Mouse (Mus musculus): ENCODE measurements around the gene Ncam2. TPM values are rescaled to one million over a fixed set of nuclear protein-coding genes. Genes with fewer than 3 reads are reported as not detected.

Gene Ncam2
- polyA plus RNA-seq, 1 experiment = 0.31 TPM

GRCm38 (mm10) chr16:81224253-81224652 is 23.8 kb downstream of the Ncam2 start:
- no peaks in the 10 kb centered on the region for H3K27me3 ChIP-seq (replicated peaks; ENCODE audit: control insufficient read depth, insufficient read depth, low read length)
- H3K36me3 ChIP-seq (ENCODE audit: control insufficient read depth, insufficient read depth, low read length) = no peaks in the 10 kb centered on the region
- no peak for DNase-seq
- no peak overlapping the region for H3K4me3 ChIP-seq (ENCODE audit: insufficient read depth, low read depth, low read length)
- TF ChIP-seq POLR2A (IDR thresholded peaks at IDR 0.05; ENCODE audit: low read depth, low read length) (no peak), CTCF (conservative IDR thresholded peaks at IDR 0.05; ENCODE audit: insufficient read depth, insufficient read length, low read depth, low read length) (no peak)
- H3K27ac ChIP-seq (ENCODE audit: insufficient read depth, low read depth, low read length) = no peak overlapping the region
- no peaks in the 10 kb centered on the region for H3K4me1 ChIP-seq (ENCODE audit: control insufficient read depth, insufficient read depth, low read length)

GRCm38 (mm10) chr16:81254875-81255274 is 54.4 kb downstream of the Ncam2 start:
- H3K27ac ChIP-seq (ENCODE audit: insufficient read depth, low read depth, low read length) = no peak overlapping the region

GRCm38 (mm10) chr16:81260429-81260828 is 59.9 kb downstream of the Ncam2 start:
- Histone ChIP-seq H3K27ac (ENCODE audit: insufficient read depth, low read depth, low read length) (no peak overlapping the region), H3K36me3 (ENCODE audit: control insufficient read depth, insufficient read depth, low read length) (no peaks in the 10 kb centered on the region), H3K4me1 (ENCODE audit: control insufficient read depth, insufficient read depth, low read length) (no peaks in the 10 kb centered on the region), H3K27me3 (replicated peaks; ENCODE audit: control insufficient read depth, insufficient read depth, low read length) (no peaks in the 10 kb centered on the region), H3K4me3 (ENCODE audit: insufficient read depth, low read depth, low read length) (no peak overlapping the region)
- DNase-seq = no peak
- no peak for TF ChIP-seq CTCF (conservative IDR thresholded peaks at IDR 0.05; ENCODE audit: insufficient read depth, insufficient read length, low read depth, low read length)
- 91% methylated on average over 2 of the region's 2 CpGs for WGBS

More at GRCm38 (mm10) chr16:81254875-81255274, 54.4 kb downstream of the Ncam2 start:
- Histone ChIP-seq H3K4me1 (ENCODE audit: control insufficient read depth, insufficient read depth, low read length) (no peaks in the 10 kb centered on the region), H3K36me3 (ENCODE audit: control insufficient read depth, insufficient read depth, low read length) (no peaks in the 10 kb centered on the region), H3K4me3 (ENCODE audit: insufficient read depth, low read depth, low read length) (no peak overlapping the region), H3K27me3 (replicated peaks; ENCODE audit: control insufficient read depth, insufficient read depth, low read length) (no peaks in the 10 kb centered on the region)
- TF ChIP-seq POLR2A (IDR thresholded peaks at IDR 0.05; ENCODE audit: low read depth, low read length) (no peak), CTCF (conservative IDR thresholded peaks at IDR 0.05; ENCODE audit: insufficient read depth, insufficient read length, low read depth, low read length) (no peak)
- DNase-seq = no peak

GRCm38 (mm10) chr16:81273597-81274360 is 73.3 kb downstream of the Ncam2 start:
- H3K27ac ChIP-seq (ENCODE audit: insufficient read depth, low read depth, low read length) = no peak overlapping the region
- no peak overlapping the region for H3K4me3 ChIP-seq (ENCODE audit: insufficient read depth, low read depth, low read length)
- no peaks in the 10 kb centered on the region for H3K4me1 ChIP-seq (ENCODE audit: control insufficient read depth, insufficient read depth, low read length)
- WGBS = 84% methylated on average over 2 of the region's 2 CpGs
- no peaks in the 10 kb centered on the region for H3K36me3 ChIP-seq (ENCODE audit: control insufficient read depth, insufficient read depth, low read length)
- TF ChIP-seq CTCF (conservative IDR thresholded peaks at IDR 0.05; ENCODE audit: insufficient read depth, insufficient read length, low read depth, low read length) (no peak), POLR2A (IDR thresholded peaks at IDR 0.05; ENCODE audit: low read depth, low read length) (no peak)
- DNase-seq = no peak
- no peaks in the 10 kb centered on the region for H3K27me3 ChIP-seq (replicated peaks; ENCODE audit: control insufficient read depth, insufficient read depth, low read length)

GRCm38 (mm10) chr16:81284241-81284640 is 83.7 kb downstream of the Ncam2 start:
- TF ChIP-seq POLR2A (IDR thresholded peaks at IDR 0.05; ENCODE audit: low read depth, low read length) (no peak), CTCF (conservative IDR thresholded peaks at IDR 0.05; ENCODE audit: insufficient read depth, insufficient read length, low read depth, low read length) (no peak)
- 38% methylated on average over 5 of the region's 5 CpGs for WGBS
- no peak overlapping the region for H3K27ac ChIP-seq (ENCODE audit: insufficient read depth, low read depth, low read length)
- H3K4me1 ChIP-seq (ENCODE audit: control insufficient read depth, insufficient read depth, low read length) = no peaks in the 10 kb centered on the region
- peak; percentile 44 for DNase-seq
- no peaks in the 10 kb centered on the region for H3K36me3 ChIP-seq (ENCODE audit: control insufficient read depth, insufficient read depth, low read length)
- H3K27me3 ChIP-seq (replicated peaks; ENCODE audit: control insufficient read depth, insufficient read depth, low read length) = no peaks in the 10 kb centered on the region
- no peak overlapping the region for H3K4me3 ChIP-seq (ENCODE audit: insufficient read depth, low read depth, low read length)

GRCm38 (mm10) chr16:81284859-81285837 is 84.7 kb downstream of the Ncam2 start:
- H3K4me1 ChIP-seq (ENCODE audit: control insufficient read depth, insufficient read depth, low read length) = no peaks in the 10 kb centered on the region
- no peak overlapping the region for H3K4me3 ChIP-seq (ENCODE audit: insufficient read depth, low read depth, low read length)
- no peaks in the 10 kb centered on the region for H3K36me3 ChIP-seq (ENCODE audit: control insufficient read depth, insufficient read depth, low read length)
- TF ChIP-seq CTCF (conservative IDR thresholded peaks at IDR 0.05; ENCODE audit: insufficient read depth, insufficient read length, low read depth, low read length) (no peak), POLR2A (IDR thresholded peaks at IDR 0.05; ENCODE audit: low read depth, low read length) (no peak)
- H3K27ac ChIP-seq (ENCODE audit: insufficient read depth, low read depth, low read length) = no peak overlapping the region
- DNase-seq = no peak
- no peaks in the 10 kb centered on the region for H3K27me3 ChIP-seq (replicated peaks; ENCODE audit: control insufficient read depth, insufficient read depth, low read length)
- 74% methylated on average over 7 of the region's 7 CpGs for WGBS

GRCm38 (mm10) chr16:81285882-81286281 is 85.4 kb downstream of the Ncam2 start:
- no peaks in the 10 kb centered on the region for H3K27me3 ChIP-seq (replicated peaks; ENCODE audit: control insufficient read depth, insufficient read depth, low read length)
- no peak overlapping the region for H3K27ac ChIP-seq (ENCODE audit: insufficient read depth, low read depth, low read length)
- no peak for TF ChIP-seq CTCF (conservative IDR thresholded peaks at IDR 0.05; ENCODE audit: insufficient read depth, insufficient read length, low read depth, low read length)
- TF ChIP-seq POLR2A (IDR thresholded peaks at IDR 0.05; ENCODE audit: low read depth, low read length) = no peak
- H3K4me1 ChIP-seq (ENCODE audit: control insufficient read depth, insufficient read depth, low read length) = no peaks in the 10 kb centered on the region
- no peak for DNase-seq
- WGBS = 89% methylated on average over 2 of the region's 2 CpGs
- no peak overlapping the region for H3K4me3 ChIP-seq (ENCODE audit: insufficient read depth, low read depth, low read length)
- no peaks in the 10 kb centered on the region for H3K36me3 ChIP-seq (ENCODE audit: control insufficient read depth, insufficient read depth, low read length)
